Mouse (Mus musculus) bone marrow macrophage, adult 2 months (primary cell): Measurements from ENCODE around the gene Acoxl. TPM values are rescaled to one million over a fixed set of nuclear protein-coding genes. Genes with fewer than 3 reads are reported as not detected.

Source experiments
- H3K27ac ChIP-seq: 2 replicates; pipeline ENCODE4 v1.5.1; 2012; ENCODE audit warnings: low read depth, low read length; ENCODE audit not compliant: insufficient read depth
- H3K4me1 ChIP-seq: 2 replicates; pipeline ENCODE4 v1.6.1; 2012; ENCODE audit warnings: low read length; ENCODE audit not compliant: control insufficient read depth, insufficient read depth
- H3K4me3 ChIP-seq: 2 replicates; pipeline ENCODE4 v1.5.1; 2012; ENCODE audit warnings: mild to moderate bottlenecking, low read length, moderate library complexity; ENCODE audit not compliant: insufficient read depth
- CTCF ChIP-seq: IDR thresholded peaks from 2 replicates; pipeline ENCODE4 v1.5.1; 2012; ENCODE audit warnings: low read depth, mild to moderate bottlenecking, low read length, moderate library complexity
- POLR2A ChIP-seq: IDR thresholded peaks from 2 replicates; pipeline ENCODE4 v1.6.1; 2012; ENCODE audit warnings: mild to moderate bottlenecking, low read depth, low read length, borderline replicate concordance
- polyA plus RNA-seq: library from polyadenylated mRNA; stranded (reverse); fragments of >200 nt; gene quantifications from 2 replicates; pipeline ENCODE4 v1.2.4, GENCODE M21; 2012; ENCODE audit not compliant: missing spikeins, insufficient read depth, insufficient read length

Gene Acoxl
- polyA plus RNA-seq, 1 experiment = not detected

GRCm38 (mm10) chr2:127890526-127890925, 51.9 kb downstream of the Acoxl start:
- Histone ChIP-seq H3K4me3 (no peak overlapping the region), H3K27ac (peak overlapping the region; percentile 18; the same call in 1 of the 2 replicates), H3K4me1 (peaks cover 19% of the 10 kb centered on the region)
- TF ChIP-seq POLR2A (no peak), CTCF (no peak)

GRCm38 (mm10) chr2:127891056-127891455, 52.4 kb downstream of the Acoxl start:
- Histone ChIP-seq H3K4me3 (no peak overlapping the region), H3K27ac (peak overlapping the region; percentile 18; the same call in 1 of the 2 replicates), H3K4me1 (peaks cover 19% of the 10 kb centered on the region)
- TF ChIP-seq CTCF (no peak), POLR2A (no peak)

- TF ChIP-seq CTCF = no peak
- no peak for TF ChIP-seq POLR2A
- Histone ChIP-seq H3K4me3 (no peak overlapping the region), H3K4me1 (peaks cover 19% of the 10 kb centered on the region), H3K27ac (no peak overlapping the region)
Measured at GRCm38 (mm10) chr2:127894890-127895289, 56.2 kb downstream of the Acoxl start.

- Histone ChIP-seq H3K4me1 (peaks cover 6% of the 10 kb centered on the region; the same call in 1 of the 2 replicates), H3K27ac (no peak overlapping the region), H3K4me3 (no peak overlapping the region)
- TF ChIP-seq CTCF = no peak
- no peak for TF ChIP-seq POLR2A
Measured at GRCm38 (mm10) chr2:127897718-127898117, 59.0 kb downstream of the Acoxl start.

- H3K4me1 ChIP-seq = no peaks in the 10 kb centered on the region
- no peak overlapping the region for H3K4me3 ChIP-seq
- no peak overlapping the region for H3K27ac ChIP-seq
- TF ChIP-seq CTCF (no peak), POLR2A (no peak)
Measured at GRCm38 (mm10) chr2:127904918-127905317, 66.2 kb downstream of the Acoxl start.

GRCm38 (mm10) chr2:127906973-127907678, 68.5 kb downstream of the Acoxl start:
- TF ChIP-seq POLR2A = no peak
- no peak for TF ChIP-seq CTCF
- Histone ChIP-seq H3K4me1 (no peaks in the 10 kb centered on the region), H3K27ac (no peak overlapping the region), H3K4me3 (no peak overlapping the region)

GRCm38 (mm10) chr2:127907679-127908042, 69.0 kb downstream of the Acoxl start:
- H3K4me3 ChIP-seq = no peak overlapping the region
- TF ChIP-seq POLR2A (no peak), CTCF (no peak)
- H3K4me1 ChIP-seq = no peaks in the 10 kb centered on the region

GRCm38 (mm10) chr2:127908881-127909280, 70.2 kb downstream of the Acoxl start:
- Histone ChIP-seq H3K27ac (no peak overlapping the region), H3K4me1 (no peaks in the 10 kb centered on the region), H3K4me3 (no peak overlapping the region)
- no peak for TF ChIP-seq CTCF
- no peak for TF ChIP-seq POLR2A

More at GRCm38 (mm10) chr2:127907679-127908042, 69.0 kb downstream of the Acoxl start:
- no peak overlapping the region for H3K27ac ChIP-seq

GRCm38 (mm10) chr2:127909790-127910189, 71.1 kb downstream of the Acoxl start:
- Histone ChIP-seq H3K27ac (no peak overlapping the region), H3K4me3 (no peak overlapping the region), H3K4me1 (no peaks in the 10 kb centered on the region)
- TF ChIP-seq POLR2A = no peak
- no peak for TF ChIP-seq CTCF

- H3K4me1 ChIP-seq = no peaks in the 10 kb centered on the region
- no peak overlapping the region for H3K4me3 ChIP-seq
- no peak overlapping the region for H3K27ac ChIP-seq
- no peak for TF ChIP-seq POLR2A
- no peak for TF ChIP-seq CTCF
Measured at GRCm38 (mm10) chr2:127911579-127911978, 72.9 kb downstream of the Acoxl start.

- Histone ChIP-seq H3K4me3 (no peak overlapping the region), H3K27ac (no peak overlapping the region), H3K4me1 (no peaks in the 10 kb centered on the region)
- TF ChIP-seq CTCF = no peak
- no peak for TF ChIP-seq POLR2A
Measured at GRCm38 (mm10) chr2:127914047-127914446, 75.4 kb downstream of the Acoxl start.
